Mouse (Mus musculus) embryonic fibroblast, embryonic 13.5 days (primary cell): ENCODE data around the gene Tia1.

Experiments used
- CTCF ChIP-seq: IDR thresholded peaks from 2 replicates; pipeline ENCODE4 v1.5.1; 2011; ENCODE audit warnings: mild to moderate bottlenecking, control low read depth, low read length, moderate library complexity, borderline replicate concordance; ENCODE audit not compliant: insufficient read depth
- POLR2A ChIP-seq: IDR thresholded peaks from 2 replicates; pipeline ENCODE4 v1.6.1; 2011; ENCODE audit warnings: low read depth, mild to moderate bottlenecking, control low read depth, low read length, moderate library complexity

- no peak for TF ChIP-seq POLR2A
- TF ChIP-seq CTCF: no peak
Measured at GRCm38 (mm10) chr6:86479816-86480188, 75.8 kb downstream of the Tia1 start.
